Mouse (Mus musculus): ENCODE results near the gene Gm9837. TPM values are rescaled to one million over a fixed set of nuclear protein-coding genes. Genes with fewer than 3 reads are reported as not detected.

The Gm9837 gene
- total RNA-seq, 1 experiment from 2014 or later, result not detected

- ATAC-seq (replicated peaks; ENCODE audit: insufficient number of reproducible peaks, low FRiP score, low TSS enrichment, poor library complexity, severe bottlenecking), result no peak
These were observed 21.7 kb upstream of the Gm9837 start for GRCm38 (mm10) chr11:53491954-53492401.

GRCm38 (mm10) chr11:53489421-53489820 is 19.1 kb upstream of the Gm9837 start:
- ATAC-seq (replicated peaks; ENCODE audit: insufficient number of reproducible peaks, low FRiP score, low TSS enrichment, poor library complexity, severe bottlenecking), result no peak

GRCm38 (mm10) chr11:53489007-53489406 is 18.7 kb upstream of the Gm9837 start:
- no peak for ATAC-seq (replicated peaks; ENCODE audit: insufficient number of reproducible peaks, low FRiP score, low TSS enrichment, poor library complexity, severe bottlenecking)

- ATAC-seq (replicated peaks; ENCODE audit: insufficient number of reproducible peaks, low FRiP score, low TSS enrichment, poor library complexity, severe bottlenecking), result no peak
These were observed 16.7 kb upstream of the Gm9837 start for GRCm38 (mm10) chr11:53486822-53487594.

GRCm38 (mm10) chr11:53486351-53486750 is 16.1 kb upstream of the Gm9837 start:
- no peak for ATAC-seq (replicated peaks; ENCODE audit: insufficient number of reproducible peaks, low FRiP score, low TSS enrichment, poor library complexity, severe bottlenecking)

- no peak for ATAC-seq (replicated peaks; ENCODE audit: insufficient number of reproducible peaks, low FRiP score, low TSS enrichment, poor library complexity, severe bottlenecking)
These were observed 15.4 kb upstream of the Gm9837 start for GRCm38 (mm10) chr11:53485719-53486118.

GRCm38 (mm10) chr11:53483159-53483891 is 13.0 kb upstream of the Gm9837 start:
- no peak for ATAC-seq (replicated peaks; ENCODE audit: insufficient number of reproducible peaks, low FRiP score, low TSS enrichment, poor library complexity, severe bottlenecking)

- no peak for ATAC-seq (replicated peaks; ENCODE audit: insufficient number of reproducible peaks, low FRiP score, low TSS enrichment, poor library complexity, severe bottlenecking)
These were observed 10.9 kb upstream of the Gm9837 start for GRCm38 (mm10) chr11:53481088-53481730.

GRCm38 (mm10) chr11:53479783-53480301 is 9.6 kb upstream of the Gm9837 start, which contains the start of the genes Gm9945 and Sowaha:
Gene Gm9945 (plus strand): TSS chr11:53480166.
Gene Sowaha (minus strand): TSS chr11:53480274.
- ATAC-seq (replicated peaks; ENCODE audit: insufficient number of reproducible peaks, low FRiP score, low TSS enrichment, poor library complexity, severe bottlenecking), result no peak

GRCm38 (mm10) chr11:53479171-53479782 is 9.0 kb upstream of the Gm9837 start:
- no peak for ATAC-seq (replicated peaks; ENCODE audit: insufficient number of reproducible peaks, low FRiP score, low TSS enrichment, poor library complexity, severe bottlenecking)

- ATAC-seq (replicated peaks; ENCODE audit: insufficient number of reproducible peaks, low FRiP score, low TSS enrichment, poor library complexity, severe bottlenecking), result no peak
These were observed 8.3 kb upstream of the Gm9837 start for GRCm38 (mm10) chr11:53478383-53479170.

- no peak for ATAC-seq (replicated peaks; ENCODE audit: insufficient number of reproducible peaks, low FRiP score, low TSS enrichment, poor library complexity, severe bottlenecking)
These were observed 7.6 kb upstream of the Gm9837 start for GRCm38 (mm10) chr11:53477833-53478232.

- ATAC-seq (replicated peaks; ENCODE audit: insufficient number of reproducible peaks, low FRiP score, low TSS enrichment, poor library complexity, severe bottlenecking), result no peak
These were observed 5.3 kb upstream of the Gm9837 start for GRCm38 (mm10) chr11:53475620-53476019.

GRCm38 (mm10) chr11:53472709-53473108 is 2.4 kb upstream of the Gm9837 start:
- ATAC-seq (replicated peaks; ENCODE audit: insufficient number of reproducible peaks, low FRiP score, low TSS enrichment, poor library complexity, severe bottlenecking), result no peak

- ATAC-seq (replicated peaks; ENCODE audit: insufficient number of reproducible peaks, low FRiP score, low TSS enrichment, poor library complexity, severe bottlenecking), result no peak
These were observed 848 bp downstream of the Gm9837 start for GRCm38 (mm10) chr11:53469294-53469967.

GRCm38 (mm10) chr11:53466231-53466971 is 3.9 kb downstream of the Gm9837 start:
- ATAC-seq (replicated peaks; ENCODE audit: insufficient number of reproducible peaks, low FRiP score, low TSS enrichment, poor library complexity, severe bottlenecking), result 0 out of 2 replicates have a peak, but pooled peaks have one; percentile 24

Measured in monocyte, adult 5-6 weeks (primary cell).